Mouse (Mus musculus) thymus, adult 2 months (tissue): Measurements from ENCODE around the gene Snrpa1. TPM values are rescaled to one million over a fixed set of nuclear protein-coding genes. Genes with fewer than 3 reads are reported as not detected.
A peak's percentile ranks its signal among the peaks of the same experiment; 100 is the strongest.

ENCODE experiments used
- DNase-seq: peaks from one replicate; pipeline ENCODE4 v3.0.0; 2021
- H3K27ac ChIP-seq: fragments of 200-500 bp; 2 replicates; pipeline ENCODE4 v1.5.1; 2012; ENCODE audit warnings: low read length, control low read depth; ENCODE audit not compliant: control insufficient read depth, insufficient read depth
- H3K27me3 ChIP-seq: fragments of 200-500 bp; 2 replicates; pipeline ENCODE4 v1.6.1; 2012; ENCODE audit warnings: mild to moderate bottlenecking, low read length, moderate library complexity, mixed read lengths; ENCODE audit not compliant: control insufficient read depth, insufficient read depth
- H3K36me3 ChIP-seq: fragments of 200-500 bp; 2 replicates; pipeline ENCODE4 v1.6.1; 2012; ENCODE audit warnings: mild to moderate bottlenecking, low read length, moderate library complexity; ENCODE audit not compliant: control insufficient read depth, insufficient read depth
- H3K4me1 ChIP-seq: fragments of 200-500 bp; replicated peaks from 2 replicates; pipeline ENCODE4 v1.6.1; 2012; ENCODE audit warnings: low read length; ENCODE audit not compliant: control insufficient read depth, insufficient read depth
- H3K4me3 ChIP-seq: fragments of 200-500 bp; 2 replicates; pipeline ENCODE4 v1.5.1; 2012; ENCODE audit warnings: mild to moderate bottlenecking, low read length, control low read depth, moderate library complexity; ENCODE audit not compliant: control insufficient read depth, insufficient read depth
- CTCF ChIP-seq: fragments of 200-500 bp; IDR thresholded peaks from 2 replicates; pipeline ENCODE4 v1.5.1; 2012; ENCODE audit warnings: mild to moderate bottlenecking, control low read depth, low read length, moderate library complexity, borderline replicate concordance; ENCODE audit not compliant: control insufficient read depth, poor library complexity, insufficient read depth; ENCODE audit errors: extremely low read depth
- POLR2A ChIP-seq: fragments of 200-500 bp; IDR thresholded peaks from 2 replicates; pipeline ENCODE4 v1.6.1; 2012; ENCODE audit warnings: mild to moderate bottlenecking, low read length, control low read depth, moderate library complexity; ENCODE audit not compliant: control insufficient read depth, poor library complexity, insufficient read depth; ENCODE audit errors: extremely low read depth
- WGBS: fragments of 180-500 bp; shearing (Covaris S2); methylation state at CpG from one replicate; pipeline ENCODE4 v1.1.7; 2018; 5-methylcytosine and 5-hydroxymethylcytosine counted together
- polyA plus RNA-seq: library from polyadenylated mRNA; depleted of rRNA; stranded (reverse); fragments of >200 nt; gene quantifications from 2 replicates; pipeline ENCODE4 v1.2.3, GENCODE M21; 2012

Gene Snrpa1
- polyA plus RNA-seq, 1 experiment = 20.3 TPM

DNA sequence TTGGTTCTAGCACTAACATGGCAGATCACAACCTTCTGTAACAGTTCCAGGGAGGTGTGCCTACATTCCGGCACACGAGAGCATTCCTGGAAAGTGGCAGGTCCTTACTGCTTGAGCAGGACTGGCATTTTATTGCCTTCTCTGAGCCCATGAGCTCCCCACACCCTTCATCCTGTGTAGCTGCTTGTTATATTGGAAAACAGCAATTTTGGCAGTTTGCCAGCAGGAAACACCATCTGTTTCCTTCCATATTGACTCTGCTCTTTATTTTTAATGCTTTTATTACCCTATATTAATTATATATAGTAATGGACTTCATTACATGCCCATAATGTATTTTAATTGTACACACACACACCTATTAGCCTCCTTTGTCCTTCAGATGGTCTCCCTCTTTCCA is 17.6 kb downstream of the Snrpa1 start:
- Histone ChIP-seq H3K4me3 (no peak overlapping the region), H3K36me3 (peaks cover 29% of the 10 kb centered on the region), H3K27ac (no peak overlapping the region), H3K4me1 (0 out of 2 replicates have a peak, but pooled peaks cover 6% of the 10 kb centered on the region), H3K27me3 (no peaks in the 10 kb centered on the region)
- TF ChIP-seq POLR2A (no peak), CTCF (no peak)
- WGBS = 95% methylated on average over 2 of the region's 2 CpGs
- DNase-seq = no peak

DNA sequence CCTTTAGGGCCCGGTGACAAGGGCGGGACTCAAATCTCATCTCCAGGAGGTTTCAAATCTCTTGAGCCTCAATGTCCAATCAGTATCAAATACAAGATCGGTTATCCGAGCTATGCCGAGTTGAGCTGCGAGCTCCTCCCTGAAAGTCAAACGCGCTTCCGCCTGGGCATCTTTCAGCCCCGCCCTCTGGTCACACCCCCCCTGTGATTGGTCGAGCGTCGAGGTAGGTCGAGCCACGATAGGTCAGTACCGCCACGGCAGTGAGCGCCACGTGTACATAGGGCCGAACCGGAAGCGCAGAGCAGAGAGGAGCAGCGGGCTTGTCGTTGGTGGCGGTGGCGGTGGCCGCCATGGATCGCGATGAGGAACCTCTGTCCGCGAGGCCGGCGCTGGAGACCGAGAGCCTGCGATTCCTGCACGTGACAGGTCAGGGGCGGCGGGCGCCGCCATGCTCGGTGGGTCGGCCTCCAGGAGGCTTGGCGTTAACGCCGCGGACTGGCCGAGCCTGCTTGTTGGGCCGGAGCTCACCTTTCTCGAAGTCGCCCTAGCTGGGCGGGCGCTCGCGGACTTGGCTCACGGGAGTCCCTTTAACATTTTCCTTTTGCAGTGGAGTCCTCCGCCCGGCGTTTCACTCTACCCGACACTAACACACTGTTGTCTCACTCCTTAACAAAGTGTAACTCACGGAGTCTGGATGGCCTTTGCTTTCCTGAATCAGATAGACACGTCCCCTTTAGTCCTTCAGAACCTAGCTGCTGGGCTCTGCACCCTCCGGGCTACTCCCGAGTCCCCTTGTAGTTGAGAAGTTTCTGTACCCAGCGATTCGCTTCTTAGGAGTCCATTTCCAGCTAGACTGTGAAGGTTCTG is 20.8 kb downstream of the Snrpa1 start, which contains the start of gene Selenos:
TSS of gene Selenos (plus strand) at position 286 of the 867 bp plus-strand sequence.
- H3K4me1 ChIP-seq = 0 out of 2 replicates have a peak, but pooled peaks cover 6% of the 10 kb centered on the region
- WGBS = under 1% methylated on average over 65 of the region's 65 CpGs

DNA sequence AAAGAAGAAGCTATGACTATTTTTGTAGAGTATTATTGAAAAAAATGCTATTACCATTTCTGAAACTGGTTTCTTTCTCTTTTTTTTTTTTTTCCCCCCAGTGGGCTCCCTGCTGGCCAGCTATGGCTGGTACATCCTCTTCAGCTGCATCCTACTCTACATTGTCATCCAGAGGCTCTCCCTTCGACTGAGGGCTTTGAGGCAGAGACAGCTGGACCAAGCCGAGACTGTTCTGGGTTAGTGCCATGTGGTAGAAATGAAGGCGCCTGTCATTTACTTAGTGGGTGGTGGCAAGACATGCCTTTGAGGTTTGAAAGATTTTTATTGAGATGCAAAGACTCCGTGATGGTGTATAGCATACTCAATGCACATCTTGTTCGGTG is 21.4 kb downstream of the Snrpa1 start:
- H3K4me3 ChIP-seq = peak overlapping the region; percentile 63
- no peak for DNase-seq
- H3K4me1 ChIP-seq = 0 out of 2 replicates have a peak, but pooled peaks cover 6% of the 10 kb centered on the region
- 43% methylated on average over 5 of the region's 5 CpGs for WGBS
- peaks cover 19% of the 10 kb centered on the region for H3K36me3 ChIP-seq
- TF ChIP-seq CTCF (no peak), POLR2A (no peak)
- no peaks in the 10 kb centered on the region for H3K27me3 ChIP-seq
- H3K27ac ChIP-seq = no peak overlapping the region

More for the DNA sequence above, 20.8 kb downstream of the Snrpa1 start, which contains the start of gene Selenos:
- peak; percentile 96 for DNase-seq
- peak within 1 kb of the TSS; percentile 63 for H3K4me3 ChIP-seq
- no peak within 1 kb of the TSS for H3K27ac ChIP-seq
- H3K27me3 ChIP-seq = no peaks in the 10 kb centered on the region
- H3K36me3 ChIP-seq = peaks cover 21% of the 10 kb centered on the region
- TF ChIP-seq CTCF = peak; percentile 60; the same call in 1 of the 2 replicates
- TF ChIP-seq POLR2A = peak; percentile 70

DNA sequence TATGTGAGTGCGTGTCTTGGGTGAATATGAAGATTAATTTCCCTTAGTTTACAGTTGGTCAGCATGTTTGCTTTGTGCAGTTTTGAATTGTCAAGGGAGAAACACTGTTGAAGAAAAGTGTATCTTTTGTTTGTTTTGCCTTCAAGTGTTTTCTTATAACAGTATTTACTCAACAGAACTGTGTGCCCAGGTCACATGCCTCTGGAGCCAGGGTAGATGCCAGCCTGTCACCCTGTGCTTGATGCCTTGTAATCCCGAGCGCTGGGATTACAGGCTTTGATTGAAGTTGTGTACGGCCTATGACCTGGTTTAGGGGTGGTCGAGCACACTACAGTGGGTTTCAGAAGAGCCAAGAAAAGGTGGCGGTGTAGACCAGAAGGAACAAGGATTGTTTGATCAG is 25.0 kb downstream of the Snrpa1 start:
- H3K27me3 ChIP-seq = no peaks in the 10 kb centered on the region
- no peak overlapping the region for H3K27ac ChIP-seq
- TF ChIP-seq CTCF (no peak), POLR2A (no peak)
- DNase-seq = no peak
- 0 out of 2 replicates have a peak, but pooled peaks cover 6% of the 10 kb centered on the region for H3K4me1 ChIP-seq
- peaks cover 44% of the 10 kb centered on the region for H3K36me3 ChIP-seq
- H3K4me3 ChIP-seq = no peak overlapping the region
- 96% methylated on average over 6 of the region's 6 CpGs for WGBS

DNA sequence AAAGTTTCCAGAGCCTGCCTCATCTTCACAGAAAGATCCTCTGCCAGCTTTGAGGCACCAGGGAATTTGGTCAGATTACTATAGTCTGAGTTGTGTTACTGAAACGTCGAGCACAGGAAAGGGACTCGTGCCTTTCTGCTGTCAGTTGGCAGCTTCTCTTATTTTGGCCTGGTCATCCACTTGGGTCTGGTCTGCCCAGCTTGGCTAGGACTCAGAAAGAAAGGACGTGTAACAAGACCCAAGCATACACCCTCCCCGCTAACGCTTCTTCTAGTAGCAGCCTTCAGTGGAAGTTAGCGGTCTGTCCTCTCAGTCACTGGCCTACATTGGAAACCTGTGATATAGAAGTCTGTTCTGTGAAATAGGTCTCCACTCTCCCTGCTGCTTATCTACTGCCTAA is 25.7 kb downstream of the Snrpa1 start:
- Histone ChIP-seq H3K27ac (no peak overlapping the region), H3K27me3 (no peaks in the 10 kb centered on the region), H3K4me3 (no peak overlapping the region), H3K4me1 (0 out of 2 replicates have a peak, but pooled peaks cover 6% of the 10 kb centered on the region), H3K36me3 (peaks cover 52% of the 10 kb centered on the region)
- 92% methylated on average over 7 of the region's 7 CpGs for WGBS
- TF ChIP-seq CTCF = no peak
- TF ChIP-seq POLR2A = no peak
- no peak for DNase-seq

DNA sequence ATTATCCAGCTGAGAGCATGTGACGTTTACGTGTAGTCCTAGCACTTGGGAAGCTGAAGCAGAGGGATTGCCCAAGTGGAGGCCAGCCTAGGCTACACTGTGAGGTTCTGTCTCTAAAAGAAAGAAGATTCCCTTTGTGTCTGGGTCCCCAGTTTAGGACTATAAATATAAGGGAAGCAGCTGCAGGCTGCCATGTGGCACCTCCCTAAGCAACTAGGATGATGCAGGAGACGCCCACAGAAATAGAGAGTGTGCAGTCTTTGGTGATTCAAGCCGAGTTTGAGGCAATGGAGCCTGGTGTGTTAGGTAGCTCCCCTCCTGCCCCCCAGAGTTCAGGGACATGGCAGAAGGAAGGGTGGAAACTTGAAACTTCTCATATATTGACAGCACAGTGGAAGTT is 28.8 kb downstream of the Snrpa1 start:
- Histone ChIP-seq H3K27me3 (no peaks in the 10 kb centered on the region), H3K27ac (no peak overlapping the region), H3K4me3 (no peak overlapping the region), H3K4me1 (no peaks in the 10 kb centered on the region), H3K36me3 (peaks cover 60% of the 10 kb centered on the region)
- WGBS = 93% methylated on average over 4 of the region's 4 CpGs
- no peak for DNase-seq
- TF ChIP-seq CTCF (no peak), POLR2A (no peak)

DNA sequence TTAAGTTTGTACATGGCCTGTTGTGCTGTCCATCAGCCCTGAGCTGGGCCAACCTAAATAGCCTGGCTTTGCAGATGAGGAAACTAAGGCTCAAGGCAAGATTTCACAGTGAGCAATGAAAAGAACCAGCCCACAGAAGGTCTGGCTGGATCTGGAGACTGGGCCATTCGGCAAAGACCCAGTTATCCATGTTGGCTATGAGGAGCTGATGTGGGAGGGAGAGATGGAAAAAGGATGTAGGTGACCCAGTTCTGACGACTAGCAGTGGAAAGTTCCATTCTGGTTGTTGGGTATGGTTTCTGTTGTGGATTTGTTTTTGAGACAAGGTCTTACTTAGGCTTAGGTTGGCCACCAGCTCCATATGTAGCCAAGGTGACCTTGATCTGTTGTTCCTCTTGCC is 29.3 kb downstream of the Snrpa1 start:
- Histone ChIP-seq H3K27ac (no peak overlapping the region), H3K36me3 (peaks cover 59% of the 10 kb centered on the region), H3K4me1 (no peaks in the 10 kb centered on the region), H3K4me3 (no peak overlapping the region), H3K27me3 (no peaks in the 10 kb centered on the region)
- WGBS = 83% methylated on average over 2 of the region's 2 CpGs
- no peak for DNase-seq
- TF ChIP-seq CTCF (no peak), POLR2A (no peak)
